Mouse (Mus musculus): ENCODE results near the gene Mbnl2. TPM values are rescaled to one million over a fixed set of nuclear protein-coding genes. Genes with fewer than 3 reads are reported as not detected.
A peak's percentile ranks its signal among the peaks of the same experiment; 100 is the strongest.

Mbnl2 gene
- total and polyA plus RNA-seq, 3 experiments, result 24.4 to 158 (median 70.1) TPM

DNA sequence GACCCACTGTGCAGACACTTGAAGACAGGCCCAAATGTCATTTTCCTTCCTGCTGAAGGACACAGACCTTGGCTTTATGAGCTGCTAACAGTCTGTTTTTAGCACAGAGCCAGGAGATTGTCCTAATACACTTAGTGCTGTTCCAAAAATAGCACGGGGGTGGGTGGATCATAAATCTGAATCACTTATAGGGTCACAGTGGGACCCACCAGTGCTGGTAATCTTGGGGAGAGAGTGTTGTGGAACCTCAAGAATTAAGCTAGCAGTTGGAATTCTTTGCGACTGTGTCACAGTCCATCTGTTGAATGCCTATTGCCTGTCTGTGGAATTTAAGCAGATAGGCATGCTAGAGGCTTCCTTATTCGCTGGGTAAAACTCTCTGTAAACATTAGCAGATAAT lies 24.2 kb downstream of the Mbnl2 start:
- no peak for ATAC-seq (ENCODE audit: extremely low read depth, insufficient number of reproducible peaks, low FRiP score, poor library complexity, severe bottlenecking)

GRCm38 (mm10) chr14:120300191-120300590 lies 24.7 kb downstream of the Mbnl2 start:
- H3K9me3 ChIP-seq (replicated peaks), result no peaks in the 10 kb centered on the region
- peaks cover 21% of the 10 kb centered on the region for H3K36me3 ChIP-seq (replicated peaks)
- TF ChIP-seq TAL1 (conservative IDR thresholded peaks at IDR 0.05; ENCODE audit: low read depth, low read length) (no peak), CTCF (IDR thresholded peaks at IDR 0.05; ENCODE audit: low read depth, low read length) (no peak)
- H3K27me3 ChIP-seq (ENCODE audit: insufficient read depth, low read length), result no peaks in the 10 kb centered on the region
- no peak overlapping the region for H3K4me3 ChIP-seq (ENCODE audit: low read depth, low read length)
- H3K4me1 ChIP-seq (ENCODE audit: insufficient read depth, low read depth, low read length), result peaks cover 4% of the 10 kb centered on the region; the same call in 1 of the 2 replicates
- ATAC-seq (ENCODE audit: extremely low read depth, insufficient number of reproducible peaks, low FRiP score, poor library complexity, severe bottlenecking), result no peak
- no peak for DNase-seq (ENCODE audit: low spot score)

More for the DNA sequence above, 24.2 kb downstream of the Mbnl2 start:
- TF ChIP-seq TAL1 (conservative IDR thresholded peaks at IDR 0.05; ENCODE audit: low read depth, low read length) (no peak), CTCF (IDR thresholded peaks at IDR 0.05; ENCODE audit: low read depth, low read length) (no peak), GATA2 (IDR thresholded peaks at IDR 0.05; ENCODE audit: borderline replicate concordance, low read depth, low read length) (no peak), GATA1 (IDR thresholded peaks at IDR 0.05; ENCODE audit: borderline replicate concordance, low read length) (no peak), POLR2AphosphoS5 (IDR thresholded peaks at IDR 0.05; ENCODE audit: insufficient replicate concordance, low read depth, low read length) (no peak)
- H3K4me1 ChIP-seq (ENCODE audit: insufficient read depth, low read depth, low read length), result peaks cover 4% of the 10 kb centered on the region; the same call in 1 of the 2 replicates
- peaks cover 24% of the 10 kb centered on the region for H3K36me3 ChIP-seq (replicated peaks)
- no peaks in the 10 kb centered on the region for H3K9me3 ChIP-seq (replicated peaks)
- DNase-seq (ENCODE audit: low spot score), result no peak
- no peak overlapping the region for H3K4me3 ChIP-seq (ENCODE audit: low read depth, low read length)
- no peaks in the 10 kb centered on the region for H3K27me3 ChIP-seq (ENCODE audit: insufficient read depth, low read length)

- no peaks in the 10 kb centered on the region for H3K9me3 ChIP-seq (replicated peaks)
- H3K4me3 ChIP-seq (ENCODE audit: low read depth, low read length), result no peak overlapping the region
- peaks cover 4% of the 10 kb centered on the region; the same call in 1 of the 2 replicates for H3K4me1 ChIP-seq (ENCODE audit: insufficient read depth, low read depth, low read length)
- peaks cover 15% of the 10 kb centered on the region for H3K36me3 ChIP-seq (replicated peaks)
- ATAC-seq (ENCODE audit: extremely low read depth, insufficient number of reproducible peaks, low FRiP score, poor library complexity, severe bottlenecking), result no peak
- H3K27me3 ChIP-seq (ENCODE audit: insufficient read depth, low read length), result no peaks in the 10 kb centered on the region
- TF ChIP-seq CTCF (IDR thresholded peaks at IDR 0.05; ENCODE audit: low read depth, low read length) (no peak), GATA2 (IDR thresholded peaks at IDR 0.05; ENCODE audit: borderline replicate concordance, low read depth, low read length) (no peak), TAL1 (conservative IDR thresholded peaks at IDR 0.05; ENCODE audit: low read depth, low read length) (no peak)
- no peak for DNase-seq (ENCODE audit: low spot score)
These were observed 25.3 kb downstream of the Mbnl2 start for GRCm38 (mm10) chr14:120300814-120301213.

GRCm38 (mm10) chr14:120302913-120303548 lies 27.6 kb downstream of the Mbnl2 start:
- Histone ChIP-seq H3K4me1 (ENCODE audit: insufficient read depth, low read depth, low read length) (peaks cover 19% of the 10 kb centered on the region), H3K27me3 (ENCODE audit: insufficient read depth, low read length) (no peaks in the 10 kb centered on the region), H3K9me3 (replicated peaks) (no peaks in the 10 kb centered on the region), H3K36me3 (replicated peaks) (peaks cover 8% of the 10 kb centered on the region), H3K4me3 (ENCODE audit: low read depth, low read length) (no peak overlapping the region)
- DNase-seq (ENCODE audit: low spot score) (no peak), ATAC-seq (ENCODE audit: extremely low read depth, insufficient number of reproducible peaks, low FRiP score, poor library complexity, severe bottlenecking) (no peak)
- TF ChIP-seq GATA2 (IDR thresholded peaks at IDR 0.05; ENCODE audit: borderline replicate concordance, low read depth, low read length) (no peak), POLR2AphosphoS5 (IDR thresholded peaks at IDR 0.05; ENCODE audit: insufficient replicate concordance, low read depth, low read length) (no peak), CTCF (IDR thresholded peaks at IDR 0.05; ENCODE audit: low read depth, low read length) (no peak), TAL1 (conservative IDR thresholded peaks at IDR 0.05; ENCODE audit: low read depth, low read length) (no peak), GATA1 (IDR thresholded peaks at IDR 0.05; ENCODE audit: borderline replicate concordance, low read length) (no peak)

DNA sequence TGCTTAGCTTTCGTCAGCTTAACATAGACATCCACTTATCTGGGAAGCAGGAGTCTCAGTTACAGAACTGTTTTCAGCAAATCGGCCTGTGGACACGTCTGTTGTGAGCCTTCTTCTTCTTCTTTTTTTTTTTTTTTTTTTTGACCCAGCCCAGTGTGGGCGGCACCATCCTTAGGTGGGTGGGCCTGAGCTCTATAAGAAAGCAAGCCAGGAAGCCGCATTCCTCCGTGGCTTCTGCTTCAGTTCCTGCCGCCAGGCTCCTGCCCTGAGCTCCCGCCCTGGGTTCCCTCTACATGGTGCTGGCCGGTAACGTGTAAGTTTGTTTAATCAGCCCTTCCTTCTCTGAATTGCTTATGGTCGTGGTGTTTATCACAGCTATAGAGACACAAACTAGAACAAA lies 30.8 kb downstream of the Mbnl2 start:
- DNase-seq (ENCODE audit: low spot score) (no peak), ATAC-seq (ENCODE audit: extremely low read depth, insufficient number of reproducible peaks, low FRiP score, poor library complexity, severe bottlenecking) (peak; percentile 81)
- Histone ChIP-seq H3K9me3 (replicated peaks) (no peaks in the 10 kb centered on the region), H3K4me3 (ENCODE audit: low read depth, low read length) (no peak overlapping the region; the same call in 1 of the 2 replicates), H3K4me1 (ENCODE audit: insufficient read depth, low read depth, low read length) (peaks cover 31% of the 10 kb centered on the region), H3K27me3 (ENCODE audit: insufficient read depth, low read length) (no peaks in the 10 kb centered on the region), H3K36me3 (replicated peaks) (peaks cover 28% of the 10 kb centered on the region)
- TF ChIP-seq GATA2 (IDR thresholded peaks at IDR 0.05; ENCODE audit: borderline replicate concordance, low read depth, low read length) (no peak), POLR2AphosphoS5 (IDR thresholded peaks at IDR 0.05; ENCODE audit: insufficient replicate concordance, low read depth, low read length) (no peak), CTCF (IDR thresholded peaks at IDR 0.05; ENCODE audit: low read depth, low read length) (no peak), TAL1 (conservative IDR thresholded peaks at IDR 0.05; ENCODE audit: low read depth, low read length) (no peak), GATA1 (IDR thresholded peaks at IDR 0.05; ENCODE audit: borderline replicate concordance, low read length) (no peak)

- DNase-seq (ENCODE audit: low spot score) (no peak), ATAC-seq (ENCODE audit: extremely low read depth, insufficient number of reproducible peaks, low FRiP score, poor library complexity, severe bottlenecking) (no peak)
- TF ChIP-seq GATA1 (IDR thresholded peaks at IDR 0.05; ENCODE audit: borderline replicate concordance, low read length), result no peak
- no peak for TF ChIP-seq GATA2 (IDR thresholded peaks at IDR 0.05; ENCODE audit: borderline replicate concordance, low read depth, low read length)
- TF ChIP-seq CTCF (IDR thresholded peaks at IDR 0.05; ENCODE audit: low read depth, low read length), result no peak
- no peak for TF ChIP-seq POLR2AphosphoS5 (IDR thresholded peaks at IDR 0.05; ENCODE audit: insufficient replicate concordance, low read depth, low read length)
- no peak for TF ChIP-seq TAL1 (conservative IDR thresholded peaks at IDR 0.05; ENCODE audit: low read depth, low read length)
- Histone ChIP-seq H3K36me3 (replicated peaks) (peaks cover 33% of the 10 kb centered on the region), H3K9me3 (replicated peaks) (no peaks in the 10 kb centered on the region), H3K4me3 (ENCODE audit: low read depth, low read length) (no peak overlapping the region; the same call in 1 of the 2 replicates), H3K27me3 (ENCODE audit: insufficient read depth, low read length) (no peaks in the 10 kb centered on the region), H3K4me1 (ENCODE audit: insufficient read depth, low read depth, low read length) (peaks cover 41% of the 10 kb centered on the region)
These were observed 31.9 kb downstream of the Mbnl2 start for GRCm38 (mm10) chr14:120307356-120307755.

All from G1E (cell line).